Mouse (Mus musculus) liver (tissue): Measurements from ENCODE around the gene Gm6164.
"Not testable (repeated sequence)": the region's sequence is repeated elsewhere in the genome, so short reads cannot be mapped to it uniquely, and the experiment has no call there.

Source experiments
- DNase-seq: peaks from one replicate; pipeline ENCODE4 v3.0.0-alpha.2; 2020; ENCODE audit warnings: mixed read lengths

The Gm6164 gene

DNA sequence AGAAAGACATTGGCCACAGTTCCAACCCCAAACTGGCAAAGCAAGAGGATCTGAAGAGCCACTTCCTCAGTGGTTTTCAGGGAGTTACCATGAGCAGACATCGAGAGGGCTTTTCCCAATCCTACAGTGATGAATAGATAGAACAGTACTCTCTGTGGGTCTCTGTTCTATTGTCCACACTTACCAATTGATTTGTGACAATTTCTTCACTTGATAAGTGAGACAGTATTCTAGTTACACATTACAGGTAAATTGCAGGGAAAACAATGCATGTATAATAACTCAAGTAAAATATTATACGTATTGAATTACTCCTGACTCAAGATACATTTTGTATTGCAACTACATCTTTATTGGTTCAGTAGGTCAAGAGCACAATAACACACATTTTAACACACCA lies at the start of gene Gm6164:
TSS of gene Gm6164 (minus strand) at position 101 of the 400 bp plus-strand sequence.
- not testable (repeated sequence) for DNase-seq

GRCm38 (mm10) chr7:20233728-20234127 lies 28.3 kb upstream of the Gm6164 start, which contains the start of gene Gm4498:
Gene Gm4498 (minus strand): TSS chr7:20233828.
- DNase-seq: not testable (repeated sequence)

DNA sequence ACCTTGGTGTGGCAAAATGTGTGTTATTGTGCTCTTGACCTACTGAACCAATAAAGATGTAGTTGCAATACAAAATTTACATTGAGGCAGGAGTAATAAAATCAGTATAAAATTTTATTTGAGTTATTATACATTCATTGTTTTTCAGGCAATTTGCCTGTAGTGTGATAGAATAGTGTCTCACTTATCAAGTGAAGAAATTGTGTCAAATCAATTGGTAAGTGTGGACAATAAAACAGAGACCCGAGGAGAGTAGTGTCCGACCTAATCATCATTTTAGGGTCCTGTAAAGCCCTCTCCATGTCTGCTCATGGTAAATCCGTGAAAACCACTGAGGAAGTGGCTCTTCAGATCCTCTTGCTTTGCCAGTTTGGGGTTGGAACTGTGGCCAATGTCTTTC lies 12.0 kb downstream of the Gm6164 start, which contains the start of gene Vmn1r95:
TSS of gene Vmn1r95 (plus strand) at position 301 of the 400 bp plus-strand sequence.
- not testable (repeated sequence) for DNase-seq

DNA sequence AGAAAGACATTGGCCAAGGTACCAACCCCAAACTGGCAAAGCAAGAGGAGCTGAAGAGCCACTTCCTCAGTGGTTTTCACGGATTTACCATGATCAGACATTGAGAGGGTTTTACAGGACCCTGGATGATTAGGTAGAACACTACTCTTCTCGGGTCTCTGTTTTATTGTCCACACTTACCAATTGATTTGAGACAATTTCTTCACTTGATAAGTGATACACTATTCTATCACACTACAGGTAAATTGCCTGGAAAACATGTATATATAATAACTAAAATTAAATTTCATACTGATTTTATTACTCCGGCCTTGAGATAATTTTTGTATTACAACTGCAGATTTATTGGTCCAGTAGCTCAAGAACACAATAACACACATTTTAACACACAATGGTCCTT lies 37.1 kb downstream of the Gm6164 start, which contains the start of gene Vmn1r94:
TSS of gene Vmn1r94 (minus strand) at position 101 of the 400 bp plus-strand sequence.
- not testable (repeated sequence) for DNase-seq
